Mouse (Mus musculus) adrenal gland, postnatal 0 days (tissue): ENCODE measurements around the gene Olfr1484. TPM values are rescaled to one million over a fixed set of nuclear protein-coding genes. Genes with fewer than 3 reads are reported as not detected.

ENCODE experiments used
- microRNA-seq: library from miRNA; unstranded; fragments of <30 nt; microRNA quantifications from one replicate; pipeline ENCODE4, GENCODE M21; 2016; ENCODE audit warnings: borderline replicate concordance; ENCODE audit not compliant: insufficient number of aligned reads
- polyA plus RNA-seq: library from polyadenylated mRNA; unstranded; fragments of >200 nt; fragmentation: Nextera tagmentation; extraction: Ambion mirVana; gene quantifications from 2 replicates; pipeline ENCODE4 v1.2.1, GENCODE M21; 2015

Olfr1484 gene
- polyA plus RNA-seq: not detected in 2 replicates

DNA sequence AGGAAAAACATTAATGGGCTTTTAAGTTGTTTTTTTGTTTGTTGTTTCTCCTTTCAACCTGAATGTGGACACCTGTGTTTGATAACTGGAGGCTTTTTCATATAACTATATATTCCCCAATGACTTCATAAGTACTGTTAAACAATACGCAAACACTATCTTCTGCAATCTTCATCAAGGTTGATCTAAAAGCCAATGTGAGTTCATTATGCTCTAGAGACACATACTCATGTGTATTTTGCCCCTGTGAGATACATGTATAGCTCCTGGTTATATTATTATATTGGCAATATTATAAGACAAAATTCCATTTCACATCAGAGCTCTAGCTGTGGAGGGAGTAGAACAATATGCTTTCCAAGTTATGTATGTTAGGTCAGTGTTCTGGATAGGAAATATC lies at the start of gene Olfr1484:
Olfr1484 (plus strand) TSS at position 301 of the 400 bp plus-strand sequence.

DNA sequence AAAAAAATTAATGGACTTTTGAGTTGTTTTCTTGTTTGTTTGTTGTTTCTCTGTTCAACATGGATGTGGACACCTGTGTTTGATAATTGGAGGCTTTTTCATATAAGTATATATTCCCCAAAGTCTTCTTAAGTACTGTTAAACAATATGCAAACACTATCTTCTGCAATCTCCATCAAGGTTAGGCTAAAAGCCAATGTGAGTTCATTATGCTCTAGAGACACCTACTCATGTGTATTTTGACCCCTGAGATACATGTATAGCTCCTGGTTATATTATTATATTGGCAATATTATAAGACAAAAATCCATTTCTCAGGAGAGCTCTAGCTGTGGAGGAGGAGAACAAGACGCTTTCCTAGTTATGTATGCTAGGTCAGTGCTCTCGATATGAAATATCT lies 33.8 kb downstream of the Olfr1484 start, which contains the start of gene Olfr1487:
Olfr1487 (plus strand) TSS at position 301 of the 400 bp plus-strand sequence.

DNA sequence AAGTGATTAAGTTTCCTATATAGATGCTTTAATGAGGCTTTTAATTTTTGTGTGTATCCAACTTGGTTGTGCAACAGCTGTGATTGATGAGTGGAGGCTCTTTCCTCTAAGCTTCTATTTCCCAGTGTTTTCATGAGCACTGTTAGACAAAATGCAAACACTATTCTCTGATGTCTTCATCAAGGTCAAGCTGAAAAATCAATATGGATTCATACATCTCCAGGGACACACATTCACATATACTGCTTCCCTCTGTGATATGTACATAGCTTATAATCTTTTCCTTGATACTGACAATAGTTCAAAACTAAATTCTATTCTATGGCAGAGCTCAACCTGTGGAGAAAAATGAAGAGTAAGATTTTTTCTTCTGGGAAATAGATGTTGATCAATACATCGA lies 48.0 kb downstream of the Olfr1484 start, which contains the start of gene Olfr1489:
Olfr1489 (plus strand) TSS at position 301 of the 400 bp plus-strand sequence.

Small RNA genes within 50 kb of the gene (microRNA-seq; reads per million reads assigned to microRNA genes)
- gene Gm22323 (not detected), gene Gm23931 (not detected)

Other genes with a start within 250 kb of the Olfr1484 start
- not detected in 2 replicates for gene Olfr1466, start 244.6 kb upstream of the Olfr1484 start, polyA plus RNA-seq
- gene Olfr1467, start 221.3 kb upstream of the Olfr1484 start, polyA plus RNA-seq: not detected in 2 replicates
- not detected in 2 replicates for gene Olfr1469, start 175.7 kb upstream of the Olfr1484 start, polyA plus RNA-seq
- not detected in 2 replicates for gene Olfr1471, start 140.1 kb upstream of the Olfr1484 start, polyA plus RNA-seq
- not detected in 2 replicates for gene Olfr1472, start 127.4 kb upstream of the Olfr1484 start, polyA plus RNA-seq
- not detected in 2 replicates for gene Olfr1474, start 113.9 kb upstream of the Olfr1484 start, polyA plus RNA-seq
- gene Olfr1475, start 103.3 kb upstream of the Olfr1484 start, polyA plus RNA-seq: not detected in 2 replicates
- not detected in 2 replicates for gene Olfr1477, start 83.0 kb upstream of the Olfr1484 start, polyA plus RNA-seq
- gene Olfr1480, start 55.6 kb upstream of the Olfr1484 start, polyA plus RNA-seq: not detected in 2 replicates
- gene Olfr1487, start 33.9 kb downstream of the Olfr1484 start, polyA plus RNA-seq: not detected in 2 replicates
- not detected in 2 replicates for gene Olfr1489, start 48.1 kb downstream of the Olfr1484 start, polyA plus RNA-seq
- not detected in 2 replicates for gene Olfr1490, start 67.6 kb downstream of the Olfr1484 start, polyA plus RNA-seq
- not detected in 2 replicates for gene Olfr1491, start 113.8 kb downstream of the Olfr1484 start, polyA plus RNA-seq
- not detected in 2 replicates for gene Olfr1493-ps1, start 139.8 kb downstream of the Olfr1484 start, polyA plus RNA-seq
- gene Olfr1494, start 156.2 kb downstream of the Olfr1484 start, polyA plus RNA-seq: not detected in 2 replicates
- gene Olfr1495, start 181.1 kb downstream of the Olfr1484 start, polyA plus RNA-seq: not detected in 2 replicates
- gene Olfr1496, start 194.4 kb downstream of the Olfr1484 start, polyA plus RNA-seq: not detected in 2 replicates
- gene Olfr1497, start 214.7 kb downstream of the Olfr1484 start, polyA plus RNA-seq: not detected in 2 replicates
- not detected in 2 replicates for gene Olfr1499, start 235.9 kb downstream of the Olfr1484 start, polyA plus RNA-seq
- not detected in 2 replicates for gene Olfr1500, start 247.0 kb downstream of the Olfr1484 start, polyA plus RNA-seq